Mouse (Mus musculus): ENCODE measurements around the gene Slit1.

DNA sequence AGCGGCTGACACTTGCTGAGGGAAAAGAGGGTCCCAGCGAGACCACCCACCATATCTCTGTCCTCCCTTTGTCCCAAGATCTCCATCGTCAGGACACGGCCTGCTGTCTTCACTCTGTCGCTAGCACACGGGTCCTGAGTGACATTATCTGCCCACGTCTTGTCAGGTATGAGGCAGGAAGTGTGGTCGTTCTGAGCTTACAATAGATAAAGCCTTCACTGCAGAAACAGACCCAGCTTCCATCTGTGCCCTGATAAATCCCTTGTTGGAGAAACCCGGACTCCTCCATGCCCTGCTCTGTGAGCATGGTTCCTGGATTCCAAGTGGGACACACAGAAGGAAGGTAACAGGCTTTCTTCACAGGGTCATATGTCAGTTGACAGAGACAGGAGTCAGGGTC lies 48.9 kb downstream of the Slit1 start:
- TF ChIP-seq CTCF (IDR thresholded peaks at IDR 0.05; ENCODE audit: control insufficient read depth, insufficient read depth, low read length) (no peak), POLR2A (IDR thresholded peaks at IDR 0.05; ENCODE audit: borderline replicate concordance, control insufficient read depth, low read depth, low read length) (no peak)

All from bone marrow, adult 2 months (tissue).